Mouse (Mus musculus) liver, embryonic 14 days (tissue): ENCODE results near the gene Hivep3. TPM values are rescaled to one million over a fixed set of nuclear protein-coding genes. Genes with fewer than 3 reads are reported as not detected.

Source experiments
- polyA plus RNA-seq: library from polyadenylated mRNA; depleted of rRNA; stranded (reverse); fragments of >200 nt; gene quantifications from 2 replicates; pipeline ENCODE4 v1.2.3, GENCODE M21; 2012; rRNA removed

Hivep3 gene
- 1.5 and 1.7 TPM in 2 replicates for polyA plus RNA-seq

DNA sequence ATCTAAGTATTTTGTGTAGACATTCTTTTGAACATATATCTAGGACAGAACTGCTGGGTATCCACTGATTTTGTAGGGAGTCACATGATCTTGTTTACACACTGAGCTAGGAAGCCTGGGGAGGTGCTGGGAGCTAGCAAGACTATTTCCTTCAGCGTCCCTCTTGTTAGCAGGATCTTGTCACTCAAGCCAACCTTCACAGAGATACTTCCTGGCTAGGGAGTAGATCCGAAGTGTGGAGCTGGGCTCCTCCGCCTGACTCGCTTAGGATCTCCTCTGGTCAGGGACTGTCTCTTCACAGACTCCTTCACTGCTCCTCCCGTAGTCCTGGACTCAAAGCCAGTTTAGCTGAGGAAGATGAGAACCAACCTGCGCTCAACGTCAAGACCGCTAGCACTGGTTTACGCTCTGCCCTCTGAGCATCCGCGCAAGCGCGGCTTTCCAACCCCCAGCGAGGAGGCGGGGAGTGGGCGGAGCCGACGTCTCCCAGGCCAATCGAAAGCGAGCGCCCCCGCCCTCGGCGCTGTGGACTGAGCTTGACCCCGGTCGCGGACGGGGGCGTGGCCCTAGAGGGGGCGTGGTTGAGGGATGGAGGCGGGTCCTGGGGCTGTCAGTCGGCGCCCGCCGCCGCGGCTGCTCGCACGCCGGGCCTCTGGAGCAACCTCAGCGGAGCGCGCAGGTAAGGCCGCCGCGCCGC lies at the start of gene Hivep3:
Gene Hivep3 (plus strand): TSS at position 601 of the 697 bp plus-strand sequence.

DNA sequence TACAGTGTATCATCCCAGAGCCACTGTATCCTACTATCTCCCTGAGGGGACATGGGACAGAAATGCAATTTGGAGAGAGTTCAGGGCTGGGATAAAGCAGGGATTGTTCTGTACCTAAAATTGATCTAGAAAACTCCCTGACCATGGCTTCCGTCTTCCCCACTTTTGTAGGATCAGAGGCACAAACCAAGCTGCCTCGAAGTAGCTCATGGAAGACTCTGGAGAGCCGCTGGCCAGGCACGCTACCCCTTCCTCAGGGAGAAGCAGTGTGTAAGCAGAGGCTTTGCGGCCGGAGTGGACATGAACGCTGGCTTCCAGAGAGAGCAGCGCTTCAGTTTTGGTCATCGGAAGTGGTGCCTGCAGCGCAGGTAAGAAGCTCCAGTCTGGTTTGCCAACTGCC lies 331.1 kb downstream of the Hivep3 start, which contains the start of gene AL607142.1:
Gene AL607142.1 (plus strand): TSS at position 301 of the 400 bp plus-strand sequence.

DNA sequence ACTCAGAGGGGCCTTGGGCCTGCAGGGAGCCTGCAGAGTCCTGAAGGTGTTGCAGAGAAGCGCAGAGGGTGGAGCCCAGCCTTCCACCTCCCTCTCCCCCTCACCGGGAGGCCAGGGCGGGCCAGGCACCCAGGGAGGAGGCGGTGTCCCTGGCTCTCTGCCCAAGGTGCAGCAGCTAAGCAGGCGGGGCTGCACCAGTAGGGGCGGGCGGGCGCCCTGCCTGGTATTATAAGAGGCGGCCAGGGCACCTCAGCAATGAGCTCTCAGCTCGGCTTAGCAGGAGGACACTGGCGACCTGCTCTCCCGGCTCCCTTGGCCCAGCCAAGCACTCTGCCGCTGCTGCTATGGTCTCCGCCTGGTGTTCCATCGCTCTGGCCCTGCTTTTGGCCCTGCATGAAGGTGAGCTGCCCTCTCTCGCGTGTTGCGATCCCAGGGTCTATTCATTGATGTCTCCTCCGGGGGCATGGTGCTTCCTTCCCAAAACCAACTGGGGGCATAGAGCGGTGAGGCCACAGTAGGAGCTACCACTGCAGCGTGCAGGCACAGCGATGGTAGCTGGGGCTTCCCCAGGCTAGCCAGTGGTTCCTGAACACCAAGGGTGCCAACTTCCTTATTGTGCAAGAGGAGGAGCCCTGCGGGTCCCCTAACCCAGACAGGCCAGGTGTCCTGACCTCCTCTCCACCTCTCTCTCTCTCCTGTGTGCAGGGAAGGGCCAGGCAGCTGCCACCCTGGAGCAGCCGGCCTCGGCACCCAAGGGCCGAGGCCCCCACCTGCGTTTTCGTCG lies 427.8 kb downstream of the Hivep3 start, which contains the start of gene Edn2:
Gene Edn2 (plus strand): TSS at position 41 of the 784 bp plus-strand sequence.

Other genes starting within 250 kb of the Hivep3 start
- 0.01 TPM in 2 replicates for gene Rimkla, start 241.2 kb upstream of the Hivep3 start, polyA plus RNA-seq
- gene Foxj3, start 196.8 kb upstream of the Hivep3 start, polyA plus RNA-seq: 5.1 and 5.3 TPM in 2 replicates
- gene Frg2f1, start 194.3 kb upstream of the Hivep3 start, polyA plus RNA-seq: 1.1 and 1.2 TPM in 2 replicates
- 0.09 TPM in 1 of 2 replicates, not detected in the other for gene Guca2a, start 96.1 kb upstream of the Hivep3 start, polyA plus RNA-seq
- 0.09 and 0.25 TPM in 2 replicates for gene Guca2b, start 74.8 kb upstream of the Hivep3 start, polyA plus RNA-seq